Comparison of ENCODE assay signal across 29 mouse cellular contexts in genomic region chr6:120807738-120808081, GRCm38 (mm10). TPM values are rescaled to one million over a fixed set of nuclear protein-coding genes. Genes with fewer than 3 reads are reported as not detected.
DNase-seq lines count a peak whose midpoint lies in the region; ATAC-seq lines count a peak whose summit lies in the region.
"Had no signal": no experiment of that assay in that cellular context is flagged by ENCODE, and none has a peak within 500 bp of the region (broad histone marks: within the 10 kb centered on the region; RNA-seq: fewer than 3 reads in every experiment).

No protein-coding gene starts in this region.

- DNase-seq in intestine, embryonic 14.5 days (ENCODE audit: low spot score) = no peak
- no peak for DNase-seq in liver, embryonic 11.5 days (ENCODE audit: low spot score)
- DNase-seq in urinary bladder, postnatal 14 days (ENCODE audit: low spot score) = no peak
- no peak for DNase-seq in kidney, postnatal 14 days
- no peak for DNase-seq in cerebellum, postnatal 36 days
- no peak for DNase-seq in right cerebral cortex, postnatal 10 days (ENCODE audit: low spot score in 2 of 2)
- DNase-seq: adrenal gland, postnatal 10 days; cerebellum, adult 11 months; cerebellum, adult 9-10 months; gastrocnemius, postnatal 10 days; heart, postnatal 36 days; kidney, adult 18-20 months; kidney, postnatal 36 days; left cerebral cortex, postnatal 4 days; thymus, adult 18-20 months; thymus, postnatal 4 days had no signal

- ATAC-seq in intestine, embryonic 14.5 days (replicated peaks; ENCODE audit: low FRiP score, low TSS enrichment, low read depth) = peak; percentile 51
- peak; percentile 46 for ATAC-seq in liver, embryonic 11.5 days (replicated peaks; ENCODE audit: low FRiP score)
- ATAC-seq in liver, embryonic 16.5 days (ENCODE audit: low read depth) = peak; percentile 70
- ATAC-seq in stomach, embryonic 16.5 days (ENCODE audit: insufficient read depth, low FRiP score) = peak; percentile 76
- ATAC-seq: forebrain, embryonic 16.5 days; hindbrain, postnatal 0 days; midbrain, embryonic 16.5 days; Patski had no signal

- no peaks in the 10 kb centered on the region for H3K27me3 ChIP-seq in intestine, embryonic 14.5 days (replicated peaks; ENCODE audit: control insufficient read depth, insufficient read depth, low read length)
- H3K27me3 ChIP-seq in liver, embryonic 11.5 days (replicated peaks; ENCODE audit: control insufficient read depth, insufficient read depth, low read length) = no peaks in the 10 kb centered on the region
- no peaks in the 10 kb centered on the region for H3K27me3 ChIP-seq in liver, embryonic 16.5 days (ENCODE audit: control insufficient read depth, insufficient read depth, low read depth, low read length)
- H3K27me3 ChIP-seq in stomach, embryonic 16.5 days (ENCODE audit: control insufficient read depth, insufficient read depth, low read length) = no peaks in the 10 kb centered on the region
- H3K27me3 ChIP-seq: embryonic facial prominence, embryonic 13.5 days; heart, embryonic 15.5 days; hindbrain, embryonic 12.5 days; kidney, embryonic 15.5 days; lung, embryonic 15.5 days; Patski had no signal

- H3K9ac ChIP-seq in intestine, embryonic 14.5 days (ENCODE audit: low read length) = no peak overlapping the region
- no peak overlapping the region for H3K9ac ChIP-seq in liver, embryonic 11.5 days (ENCODE audit: low read depth, low read length)
- H3K9ac ChIP-seq in liver, embryonic 16.5 days (ENCODE audit: low read depth, low read length) = no peak overlapping the region
- H3K9ac ChIP-seq in stomach, embryonic 16.5 days (ENCODE audit: low read length) = no peak overlapping the region
- H3K9ac ChIP-seq: embryonic facial prominence, embryonic 13.5 days; heart, embryonic 15.5 days; hindbrain, embryonic 12.5 days; kidney, embryonic 15.5 days; lung, embryonic 15.5 days had no signal

- 76% methylated on average over 4 of the region's 4 CpGs for WGBS in intestine, embryonic 14.5 days
- WGBS in liver, embryonic 11.5 days = 78% methylated on average over 4 of the region's 4 CpGs
- WGBS in liver, embryonic 16.5 days (ENCODE audit: insufficient replicate concordance) = 81% methylated on average over 4 of the region's 4 CpGs
- 56% methylated on average over 4 of the region's 4 CpGs for WGBS in stomach, embryonic 16.5 days

- no peaks in the 10 kb centered on the region for H3K4me1 ChIP-seq in intestine, embryonic 14.5 days (replicated peaks; ENCODE audit: control insufficient read depth, insufficient read depth, low read length)
- no peaks in the 10 kb centered on the region; the same call in none of the 2 replicates for H3K4me1 ChIP-seq in liver, embryonic 11.5 days (replicated peaks; ENCODE audit: control insufficient read depth, insufficient read depth, low read length)
- peaks cover 8% of the 10 kb centered on the region for H3K4me1 ChIP-seq in liver, embryonic 16.5 days (ENCODE audit: control insufficient read depth, low read depth, low read length)
- H3K4me1 ChIP-seq in stomach, embryonic 16.5 days (ENCODE audit: control insufficient read depth, insufficient read depth, low read length) = no peaks in the 10 kb centered on the region; the same call in 1 of the 2 replicates
- H3K4me1 ChIP-seq: embryonic facial prominence, embryonic 13.5 days; forebrain, embryonic 10.5 days; heart, embryonic 15.5 days; hindbrain, embryonic 12.5 days; kidney, embryonic 15.5 days; lung, embryonic 15.5 days; midbrain, embryonic 10.5 days had no signal

- no peak overlapping the region for H3K4me2 ChIP-seq in intestine, embryonic 14.5 days (ENCODE audit: low read length)
- no peak overlapping the region for H3K4me2 ChIP-seq in liver, embryonic 11.5 days
- no peak overlapping the region for H3K4me2 ChIP-seq in liver, embryonic 16.5 days (ENCODE audit: low read depth, low read length)
- no peak overlapping the region for H3K4me2 ChIP-seq in stomach, embryonic 16.5 days (ENCODE audit: low read depth, low read length)
- H3K4me2 ChIP-seq: embryonic facial prominence, embryonic 13.5 days; heart, embryonic 15.5 days; hindbrain, embryonic 12.5 days; kidney, embryonic 15.5 days; lung, embryonic 15.5 days had no signal

- no peak overlapping the region for H3K27ac ChIP-seq in intestine, embryonic 14.5 days (ENCODE audit: low read depth)
- H3K27ac ChIP-seq in liver, embryonic 11.5 days (ENCODE audit: low read depth, low read length) = peak overlapping the region; percentile 69
- H3K27ac ChIP-seq in liver, embryonic 16.5 days (ENCODE audit: low read length) = peak overlapping the region; percentile 72
- H3K27ac ChIP-seq in stomach, embryonic 16.5 days (ENCODE audit: low read length) = peak overlapping the region; percentile 47
- H3K27ac ChIP-seq: embryonic facial prominence, embryonic 13.5 days; forebrain, embryonic 10.5 days; heart, embryonic 15.5 days; hindbrain, embryonic 12.5 days; hindbrain, postnatal 0 days; kidney, embryonic 15.5 days; lung, embryonic 15.5 days; midbrain, embryonic 10.5 days had no signal

- no peaks in the 10 kb centered on the region for H3K9me3 ChIP-seq in intestine, embryonic 14.5 days (ENCODE audit: control insufficient read depth, low read length)
- H3K9me3 ChIP-seq in liver, embryonic 11.5 days (ENCODE audit: control insufficient read depth, low read length) = no peaks in the 10 kb centered on the region
- no peaks in the 10 kb centered on the region for H3K9me3 ChIP-seq in liver, embryonic 16.5 days (replicated peaks; ENCODE audit: control insufficient read depth, low read length)
- no peaks in the 10 kb centered on the region for H3K9me3 ChIP-seq in stomach, embryonic 16.5 days (replicated peaks; ENCODE audit: control insufficient read depth, low read length)
- H3K9me3 ChIP-seq: embryonic facial prominence, embryonic 13.5 days; heart, embryonic 15.5 days; hindbrain, embryonic 12.5 days; kidney, embryonic 15.5 days; lung, embryonic 15.5 days; midbrain, embryonic 10.5 days had no signal

- H3K36me3 ChIP-seq in intestine, embryonic 14.5 days (ENCODE audit: control insufficient read depth, insufficient read depth, low read length) = peaks cover 75% of the 10 kb centered on the region
- H3K36me3 ChIP-seq in liver, embryonic 11.5 days (ENCODE audit: control insufficient read depth, insufficient read depth, low read length) = peaks cover 66% of the 10 kb centered on the region
- peaks cover 81% of the 10 kb centered on the region for H3K36me3 ChIP-seq in liver, embryonic 16.5 days (ENCODE audit: control insufficient read depth, insufficient read depth)
- peaks cover 42% of the 10 kb centered on the region for H3K36me3 ChIP-seq in stomach, embryonic 16.5 days (ENCODE audit: control insufficient read depth, insufficient read depth, low read length)

- no peak overlapping the region for H3K4me3 ChIP-seq in intestine, embryonic 14.5 days (ENCODE audit: low read depth, low read length)
- H3K4me3 ChIP-seq in liver, embryonic 11.5 days (ENCODE audit: low read depth, low read length) = no peak overlapping the region
- H3K4me3 ChIP-seq in liver, embryonic 16.5 days (ENCODE audit: low read depth, low read length) = no peak overlapping the region
- H3K4me3 ChIP-seq in stomach, embryonic 16.5 days (replicated peaks; ENCODE audit: low read length) = no peak overlapping the region
- H3K4me3 ChIP-seq: embryonic facial prominence, embryonic 13.5 days; forebrain, embryonic 10.5 days; heart, embryonic 15.5 days; hindbrain, embryonic 12.5 days; kidney, embryonic 15.5 days; lung, embryonic 15.5 days; midbrain, embryonic 10.5 days had no signal

RNA-seq across cellular contexts. Expression of gene Atp6v1e1, which starts 14.9 kb away (rescaled TPM):
- 116 and 117 TPM in 2 replicates for polyA plus RNA-seq in intestine, embryonic 14.5 days (2014; fragmentation: Nextera tagmentation; extraction: Ambion mirVana)
- 160 and 164 TPM in 2 replicates for polyA plus RNA-seq in liver, embryonic 11.5 days (2014; fragmentation: Nextera tagmentation; extraction: Ambion mirVana)
- polyA plus RNA-seq in liver, embryonic 16.5 days (2015; fragmentation: Nextera tagmentation; extraction: Ambion mirVana) = 171 and 172 TPM in 2 replicates
- polyA plus RNA-seq in stomach, embryonic 16.5 days (2015; fragmentation: Nextera tagmentation; extraction: Ambion mirVana) = 163 and 173 TPM in 2 replicates

RNA-seq across cellular contexts. Expression of gene Bcl2l13, which starts 28.3 kb away (rescaled TPM):
- polyA plus RNA-seq in intestine, embryonic 14.5 days (2014; fragmentation: Nextera tagmentation; extraction: Ambion mirVana) = 27.2 and 27.6 TPM in 2 replicates
- 52.3 and 66.2 TPM in 2 replicates for polyA plus RNA-seq in liver, embryonic 11.5 days (2014; fragmentation: Nextera tagmentation; extraction: Ambion mirVana)
- polyA plus RNA-seq in liver, embryonic 16.5 days (2015; fragmentation: Nextera tagmentation; extraction: Ambion mirVana) = 34.7 and 35.7 TPM in 2 replicates
- 27.9 and 29.6 TPM in 2 replicates for polyA plus RNA-seq in stomach, embryonic 16.5 days (2015; fragmentation: Nextera tagmentation; extraction: Ambion mirVana)

RNA-seq across cellular contexts. Expression of gene Slc25a18, which starts 34.3 kb away (rescaled TPM):
- 0.09 TPM in 2 replicates for polyA plus RNA-seq in intestine, embryonic 14.5 days (2014; fragmentation: Nextera tagmentation; extraction: Ambion mirVana)
- polyA plus RNA-seq in liver, embryonic 11.5 days (2014; fragmentation: Nextera tagmentation; extraction: Ambion mirVana) = 0.08 TPM in 1 of 2 replicates, not detected in the other
- 0.11 and 0.17 TPM in 2 replicates for polyA plus RNA-seq in liver, embryonic 16.5 days (2015; fragmentation: Nextera tagmentation; extraction: Ambion mirVana)
- polyA plus RNA-seq in stomach, embryonic 16.5 days (2015; fragmentation: Nextera tagmentation; extraction: Ambion mirVana) = 0.09 and 0.19 TPM in 2 replicates
- polyA plus RNA-seq: lung, embryonic 15.5 days had no signal
